Mouse (Mus musculus): Measurements from ENCODE around the gene Sergef.

DNA sequence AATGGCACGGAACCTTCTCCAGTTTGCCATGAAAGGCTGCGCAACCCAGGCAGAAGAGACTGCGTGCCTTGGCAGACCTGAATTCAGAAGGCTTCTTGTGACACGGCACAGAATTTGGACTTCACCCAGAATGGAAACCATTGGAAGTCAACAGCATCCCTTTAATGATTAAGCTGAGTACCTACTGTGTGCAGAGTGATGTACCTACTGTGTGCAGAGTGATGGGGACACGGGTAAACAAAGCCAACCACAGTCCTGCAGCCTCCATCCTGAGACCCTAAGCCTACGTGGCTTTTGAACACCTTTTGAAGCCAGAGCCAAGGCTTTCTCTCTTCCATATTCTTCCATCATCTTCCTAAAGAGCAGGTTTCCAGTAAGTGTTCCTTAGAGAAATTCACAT lies 56.9 kb downstream of the Sergef start:
- TF ChIP-seq ZC3H11A (IDR thresholded peaks at IDR 0.05; ENCODE audit: borderline replicate concordance, low read depth, low read length) = no peak
- no peak for TF ChIP-seq HCFC1 (IDR thresholded peaks at IDR 0.05; ENCODE audit: borderline replicate concordance, insufficient read depth, low read length)
- no peak for TF ChIP-seq ZNF384 (IDR thresholded peaks at IDR 0.05; ENCODE audit: low read depth, low read length)
- TF ChIP-seq CHD2 (IDR thresholded peaks at IDR 0.05; ENCODE audit: low read depth, low read length) = no peak

Data from ES-E14 (cell line).